Comparison of ENCODE assay signal across 8 mouse cellular contexts in genomic region chr17:15208030-15208807, GRCm38 (mm10).
DNase-seq lines count a peak whose midpoint lies in the region; ATAC-seq and TF ChIP-seq lines count a peak whose summit lies in the region.

No protein-coding gene starts in this region.

- peak overlapping the region; percentile 48; the same call in 1 of the 2 replicates for H3K9ac ChIP-seq in embryonic facial prominence, embryonic 11.5 days (replicated peaks; ENCODE audit: low read length)
- no peak overlapping the region for H3K9ac ChIP-seq in liver, postnatal 0 days (replicated peaks)

- no peak overlapping the region for H3K27ac ChIP-seq in embryonic facial prominence, embryonic 11.5 days (replicated peaks; ENCODE audit: low read depth, low read length)
- H3K27ac ChIP-seq in liver, postnatal 0 days (ENCODE audit: low read depth) = no peak overlapping the region

- WGBS in embryonic facial prominence, embryonic 11.5 days = 6% methylated on average over 19 of the region's 19 CpGs
- 20% methylated on average over 19 of the region's 19 CpGs for WGBS in liver, postnatal 0 days (ENCODE audit: insufficient replicate concordance)

- intact Hi-C loops in heart, postnatal 14 days (cut with DNase I) = no loop called here

- H3K4me1 ChIP-seq in embryonic facial prominence, embryonic 11.5 days (ENCODE audit: control insufficient read depth, insufficient read depth, low read length) = no peaks in the 10 kb centered on the region
- H3K4me1 ChIP-seq in liver, postnatal 0 days (ENCODE audit: insufficient read depth) = no peaks in the 10 kb centered on the region

- no peaks in the 10 kb centered on the region for H3K9me3 ChIP-seq in embryonic facial prominence, embryonic 11.5 days (replicated peaks; ENCODE audit: control insufficient read depth, low read length)
- no peaks in the 10 kb centered on the region for H3K9me3 ChIP-seq in liver, postnatal 0 days (ENCODE audit: low read length)

- TF ChIP-seq CTCF in liver, postnatal 0 days (IDR thresholded peaks at IDR 0.05; ENCODE audit: low read depth) = no peak

- no peaks in the 10 kb centered on the region for H3K27me3 ChIP-seq in embryonic facial prominence, embryonic 11.5 days (ENCODE audit: control insufficient read depth, insufficient read depth, low read length)
- no peaks in the 10 kb centered on the region for H3K27me3 ChIP-seq in liver, postnatal 0 days (ENCODE audit: insufficient read depth, low read length)

- TF ChIP-seq EP300 in liver, postnatal 0 days (IDR thresholded peaks at IDR 0.05; ENCODE audit: low read depth) = no peak

- DNase-seq in thymus, postnatal 4 days = peak; percentile 13
- no peak for DNase-seq in thymus, adult 18-20 months
- peak; percentile 68 for DNase-seq in embryonic facial prominence, embryonic 11.5 days (ENCODE audit: low spot score)
- DNase-seq in heart, postnatal 14 days = peak; percentile 18 to 46
- DNase-seq in layer of hippocampus, adult 8-10 months (ENCODE audit: low spot score in 2 of 2) = peak; percentile 64 to 71
- DNase-seq in liver, postnatal 0 days = peak; percentile 42
- DNase-seq in retina, embryonic 14.5 days (ENCODE audit: low spot score) = peak; percentile 79
- DNase-seq in natural killer cell, adult 2 months (ENCODE audit: low spot score in 2 of 2) = no peak

- H3K4me3 ChIP-seq in embryonic facial prominence, embryonic 11.5 days (ENCODE audit: low read depth, low read length) = peak overlapping the region; percentile 25
- no peak overlapping the region for H3K4me3 ChIP-seq in liver, postnatal 0 days (ENCODE audit: low read depth, low read length)

- peak overlapping the region; percentile 51 for H3K4me2 ChIP-seq in embryonic facial prominence, embryonic 11.5 days (ENCODE audit: low read depth, low read length)
- H3K4me2 ChIP-seq in liver, postnatal 0 days (ENCODE audit: low read depth, low read length) = peak overlapping the region; percentile 32

- no peaks in the 10 kb centered on the region for H3K36me3 ChIP-seq in embryonic facial prominence, embryonic 11.5 days (replicated peaks; ENCODE audit: control insufficient read depth, insufficient read depth, low read depth, low read length)
- no peaks in the 10 kb centered on the region for H3K36me3 ChIP-seq in liver, postnatal 0 days (replicated peaks; ENCODE audit: insufficient read depth, low read length)

- ATAC-seq in embryonic facial prominence, embryonic 11.5 days (replicated peaks; ENCODE audit: insufficient number of reproducible peaks, low FRiP score, low TSS enrichment, low read depth) = peak; percentile 73
- ATAC-seq in liver, postnatal 0 days = no peak

Comparison
In these comparisons a context has a peak if more than half of its experiments do, and no peak if none do; other contexts are left out.
1. DNase-seq: peak in thymus, postnatal 4 days (single experiment), embryonic facial prominence, embryonic 11.5 days (single experiment), heart, postnatal 14 days (2 of 2), layer of hippocampus, adult 8-10 months (2 of 2), liver, postnatal 0 days (single experiment) and retina, embryonic 14.5 days (single experiment); none in thymus, adult 18-20 months (0 of 2) and natural killer cell, adult 2 months (0 of 2).